Mouse (Mus musculus): ENCODE results near the gene Dnajc28. TPM values are rescaled to one million over a fixed set of nuclear protein-coding genes. Genes with fewer than 3 reads are reported as not detected.

The Dnajc28 gene
- polyA plus RNA-seq, 1 experiment from 2014 or later: 5.9 TPM

DNA sequence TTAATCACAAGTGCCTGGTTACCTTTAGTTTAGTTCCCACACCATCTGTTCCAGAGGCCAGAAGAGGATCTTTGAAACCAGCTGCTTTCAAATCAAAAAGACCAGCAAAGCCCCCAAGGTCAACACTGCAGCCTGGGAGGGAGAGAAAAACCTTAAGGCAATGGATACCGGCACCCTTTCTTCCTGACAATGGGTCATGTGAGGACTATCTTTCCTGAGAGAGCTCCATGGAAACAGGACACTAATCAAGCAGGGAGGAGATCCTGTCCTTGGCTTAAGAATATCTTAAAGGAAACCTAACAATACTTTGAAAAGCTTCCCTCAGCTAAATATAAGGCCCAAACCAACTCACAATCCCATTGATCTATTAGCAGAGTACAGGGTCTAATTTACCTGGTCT is 11.8 kb upstream of the Dnajc28 start:
- no peaks in the 10 kb centered on the region for H3K4me1 ChIP-seq
- H3K36me3 ChIP-seq: peaks cover 66% of the 10 kb centered on the region
- ATAC-seq (ENCODE audit: low FRiP score): no peak
- no peak overlapping the region for H3K4me3 ChIP-seq (replicated peaks)
- H3K4me2 ChIP-seq: no peak overlapping the region
- H3K27me3 ChIP-seq (replicated peaks): no peaks in the 10 kb centered on the region
- H3K9me3 ChIP-seq (replicated peaks): no peaks in the 10 kb centered on the region
- no peak overlapping the region for H3K27ac ChIP-seq (replicated peaks)
- 50% methylated on average over 1 of the region's 1 CpGs for WGBS
- H3K9ac ChIP-seq (replicated peaks): no peak overlapping the region

DNA sequence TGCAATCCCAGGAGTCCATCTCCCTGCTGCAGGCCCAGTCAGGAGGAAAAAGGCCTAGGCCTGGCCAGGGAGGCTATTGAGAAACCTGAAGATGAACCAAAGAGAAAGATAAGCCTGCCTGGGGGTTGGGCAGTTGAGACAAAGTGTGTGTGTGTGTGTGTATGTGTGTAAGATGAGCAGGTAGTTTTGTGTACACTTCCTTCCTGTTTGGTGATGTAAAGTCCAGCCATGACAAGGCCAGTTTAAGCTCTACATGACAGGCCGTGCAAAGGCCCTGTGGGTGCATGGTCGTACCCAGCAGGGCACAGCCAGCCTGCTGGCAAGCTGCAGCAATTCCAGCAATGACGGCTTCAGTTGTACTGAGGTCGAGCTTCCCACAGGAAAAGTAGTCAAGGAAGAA is 10.9 kb upstream of the Dnajc28 start:
- Histone ChIP-seq H3K27ac (replicated peaks) (no peak overlapping the region), H3K9ac (replicated peaks) (no peak overlapping the region), H3K9me3 (replicated peaks) (no peaks in the 10 kb centered on the region), H3K36me3 (peaks cover 74% of the 10 kb centered on the region), H3K4me3 (replicated peaks) (no peak overlapping the region), H3K27me3 (replicated peaks) (no peaks in the 10 kb centered on the region), H3K4me2 (no peak overlapping the region), H3K4me1 (no peaks in the 10 kb centered on the region)
- 94% methylated on average over 4 of the region's 4 CpGs for WGBS
- no peak for ATAC-seq (ENCODE audit: low FRiP score)

DNA sequence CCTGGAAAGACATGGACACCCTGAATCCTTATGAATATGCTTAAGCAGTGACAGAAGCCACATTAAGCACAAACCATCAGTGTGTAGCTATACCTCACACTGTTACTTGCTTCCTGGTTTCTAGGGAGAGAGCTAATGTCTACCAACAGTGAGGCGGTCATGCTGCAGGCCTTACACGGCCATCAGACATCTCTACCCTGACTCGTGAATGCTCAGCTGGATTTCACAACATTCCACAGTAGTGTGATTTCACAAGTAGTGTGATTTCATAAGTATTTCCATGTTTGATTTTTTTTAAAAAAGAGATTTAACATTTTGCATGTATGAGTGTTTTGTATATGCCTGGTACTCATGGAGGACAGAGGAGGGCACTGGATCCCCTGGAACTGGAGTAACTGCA is 9.8 kb upstream of the Dnajc28 start:
- H3K4me3 ChIP-seq (replicated peaks): no peak overlapping the region
- H3K9ac ChIP-seq (replicated peaks): no peak overlapping the region
- 93% methylated on average over 3 of the region's 3 CpGs for WGBS
- H3K9me3 ChIP-seq (replicated peaks): no peaks in the 10 kb centered on the region
- no peak overlapping the region for H3K27ac ChIP-seq (replicated peaks)
- H3K4me1 ChIP-seq: no peaks in the 10 kb centered on the region
- H3K27me3 ChIP-seq (replicated peaks): no peaks in the 10 kb centered on the region
- no peak for ATAC-seq (ENCODE audit: low FRiP score)
- no peak overlapping the region for H3K4me2 ChIP-seq
- peaks cover 74% of the 10 kb centered on the region for H3K36me3 ChIP-seq

DNA sequence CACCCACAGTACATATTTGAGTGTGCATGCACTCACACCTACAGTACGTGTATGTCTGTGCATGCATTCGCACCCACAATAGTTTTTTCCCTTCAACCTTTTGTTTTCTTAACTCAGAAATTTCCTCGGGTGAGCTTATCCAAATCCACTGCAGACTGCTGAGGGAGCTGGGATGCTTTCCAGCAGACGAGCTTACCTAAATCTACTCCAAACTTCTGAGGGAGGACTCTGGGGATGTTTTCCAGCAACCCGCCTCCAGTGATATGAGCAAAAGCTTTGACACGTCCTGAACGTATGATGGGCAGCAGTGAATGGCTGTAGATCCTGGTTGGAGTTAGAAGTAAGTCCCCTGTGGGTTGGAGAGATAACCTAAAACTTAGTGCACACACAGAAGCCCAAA is 9.0 kb upstream of the Dnajc28 start:
- no peak for ATAC-seq (ENCODE audit: low FRiP score)
- peaks cover 77% of the 10 kb centered on the region for H3K36me3 ChIP-seq
- no peaks in the 10 kb centered on the region for H3K4me1 ChIP-seq
- no peak overlapping the region for H3K27ac ChIP-seq (replicated peaks)
- H3K4me2 ChIP-seq: no peak overlapping the region
- no peaks in the 10 kb centered on the region for H3K27me3 ChIP-seq (replicated peaks)
- H3K4me3 ChIP-seq (replicated peaks): no peak overlapping the region
- no peak overlapping the region for H3K9ac ChIP-seq (replicated peaks)
- no peaks in the 10 kb centered on the region for H3K9me3 ChIP-seq (replicated peaks)
- WGBS: 94% methylated on average over 7 of the region's 7 CpGs

DNA sequence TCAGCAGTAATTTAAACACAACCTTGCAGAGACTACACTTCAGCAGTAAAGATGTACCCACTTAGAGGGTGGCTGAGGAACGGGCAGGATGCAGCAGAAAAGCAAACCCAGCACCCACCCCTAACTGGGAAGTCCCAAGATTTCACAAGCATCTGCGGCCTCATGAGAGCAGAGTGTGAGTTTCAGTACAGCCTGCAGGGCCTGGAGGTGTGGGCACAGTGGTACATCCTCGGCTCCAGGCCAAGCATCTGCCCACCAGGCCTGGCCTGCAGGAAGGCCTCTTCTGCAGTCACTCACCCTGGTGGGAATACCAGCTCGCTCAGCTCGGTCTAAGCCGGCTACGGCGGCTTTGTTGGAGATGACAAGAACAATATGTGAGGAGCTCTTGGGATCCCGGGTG is 4.2 kb upstream of the Dnajc28 start:
- Histone ChIP-seq H3K9me3 (replicated peaks) (no peaks in the 10 kb centered on the region), H3K4me3 (replicated peaks) (no peak overlapping the region), H3K4me1 (peaks cover 4% of the 10 kb centered on the region), H3K9ac (replicated peaks) (no peak overlapping the region), H3K36me3 (peaks cover 70% of the 10 kb centered on the region), H3K4me2 (no peak overlapping the region), H3K27me3 (replicated peaks) (no peaks in the 10 kb centered on the region), H3K27ac (replicated peaks) (no peak overlapping the region)
- 95% methylated on average over 9 of the region's 9 CpGs for WGBS
- ATAC-seq (ENCODE audit: low FRiP score): no peak

DNA sequence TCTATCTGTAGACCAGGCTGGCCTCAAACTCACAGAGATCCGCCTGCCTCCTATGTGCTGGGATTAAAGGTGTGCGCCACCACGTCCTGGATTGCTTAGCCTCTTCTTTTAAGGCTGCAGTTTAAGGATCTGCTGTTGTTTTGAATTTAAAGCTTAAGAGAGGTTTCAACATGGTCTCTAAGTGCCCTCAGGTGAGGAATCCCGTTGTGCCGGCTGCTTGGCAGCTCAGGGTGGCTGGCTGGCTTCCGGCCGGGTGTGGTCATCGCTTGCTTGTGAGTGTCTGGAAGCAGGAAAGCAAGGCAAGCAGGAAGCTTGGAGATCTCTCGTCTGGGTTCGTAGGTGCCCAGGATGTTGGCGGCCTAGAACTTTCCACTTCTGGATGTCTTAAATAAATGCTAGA is 2.2 kb upstream of the Dnajc28 start:
- Histone ChIP-seq H3K9me3 (replicated peaks) (no peaks in the 10 kb centered on the region), H3K4me3 (replicated peaks) (no peak overlapping the region), H3K9ac (replicated peaks) (no peak overlapping the region), H3K4me1 (peaks cover 6% of the 10 kb centered on the region), H3K27me3 (replicated peaks) (no peaks in the 10 kb centered on the region), H3K27ac (replicated peaks) (no peak overlapping the region), H3K4me2 (no peak overlapping the region), H3K36me3 (peaks cover 60% of the 10 kb centered on the region)
- ATAC-seq (ENCODE audit: low FRiP score): no peak
- 95% methylated on average over 11 of the region's 11 CpGs for WGBS

DNA sequence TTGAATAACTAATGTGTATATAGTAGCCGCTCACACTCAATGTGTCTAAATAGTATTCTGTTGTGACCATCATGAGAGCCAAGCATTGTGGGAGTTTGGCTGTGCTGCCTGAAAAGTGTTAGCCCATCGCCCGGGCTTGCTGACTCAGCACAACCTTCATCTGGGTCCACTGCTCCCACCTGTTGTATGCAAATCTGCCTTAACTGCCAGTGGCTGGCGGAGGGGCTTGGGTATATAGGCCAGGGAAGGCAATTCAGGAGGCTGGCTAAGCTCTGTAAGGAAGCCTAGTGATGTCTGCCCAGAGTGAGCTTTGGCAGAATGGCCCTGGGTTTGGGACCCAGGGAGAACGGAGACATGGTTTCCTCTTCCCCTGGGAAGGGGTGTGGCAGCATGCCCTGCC is 1.4 kb upstream of the Dnajc28 start:
- no peak for ATAC-seq (ENCODE audit: low FRiP score)
- Histone ChIP-seq H3K9ac (replicated peaks) (no peak overlapping the region), H3K4me3 (replicated peaks) (no peak overlapping the region), H3K36me3 (peaks cover 53% of the 10 kb centered on the region), H3K27me3 (replicated peaks) (no peaks in the 10 kb centered on the region), H3K9me3 (replicated peaks) (no peaks in the 10 kb centered on the region), H3K4me1 (peaks cover 6% of the 10 kb centered on the region), H3K4me2 (no peak overlapping the region), H3K27ac (replicated peaks) (no peak overlapping the region)
- WGBS: 93% methylated on average over 5 of the region's 5 CpGs

DNA sequence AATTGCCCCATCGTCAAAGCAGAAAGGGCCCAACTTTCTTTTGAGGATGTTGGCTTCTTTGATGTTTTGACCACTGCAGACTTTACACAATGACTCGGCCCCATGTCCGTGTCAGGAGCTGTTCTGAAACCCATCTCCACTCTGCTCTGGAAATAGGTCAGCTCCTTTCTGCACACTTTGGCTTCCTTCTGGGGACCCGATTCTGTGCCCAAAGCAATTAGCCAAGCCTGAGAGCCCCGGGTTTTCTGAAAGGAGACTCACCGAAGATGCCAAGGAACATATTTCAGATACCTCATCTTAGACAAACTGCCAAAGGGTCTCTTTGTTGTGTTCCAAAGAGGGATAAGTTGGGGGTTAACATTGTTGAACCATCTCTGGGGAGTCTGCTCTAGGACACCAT is 4.3 kb downstream of the Dnajc28 start:
- Histone ChIP-seq H3K27me3 (replicated peaks) (no peaks in the 10 kb centered on the region), H3K36me3 (peaks cover 2% of the 10 kb centered on the region; the same call in 1 of the 2 replicates), H3K4me1 (peaks cover 6% of the 10 kb centered on the region), H3K27ac (replicated peaks) (no peak overlapping the region), H3K4me3 (replicated peaks) (no peak overlapping the region), H3K9me3 (replicated peaks) (no peaks in the 10 kb centered on the region), H3K4me2 (no peak overlapping the region), H3K9ac (replicated peaks) (no peak overlapping the region)
- 81% methylated on average over 6 of the region's 6 CpGs for whole genome bisulfite sequencing
- no peak for ATAC-seq (ENCODE audit: low FRiP score)

DNA sequence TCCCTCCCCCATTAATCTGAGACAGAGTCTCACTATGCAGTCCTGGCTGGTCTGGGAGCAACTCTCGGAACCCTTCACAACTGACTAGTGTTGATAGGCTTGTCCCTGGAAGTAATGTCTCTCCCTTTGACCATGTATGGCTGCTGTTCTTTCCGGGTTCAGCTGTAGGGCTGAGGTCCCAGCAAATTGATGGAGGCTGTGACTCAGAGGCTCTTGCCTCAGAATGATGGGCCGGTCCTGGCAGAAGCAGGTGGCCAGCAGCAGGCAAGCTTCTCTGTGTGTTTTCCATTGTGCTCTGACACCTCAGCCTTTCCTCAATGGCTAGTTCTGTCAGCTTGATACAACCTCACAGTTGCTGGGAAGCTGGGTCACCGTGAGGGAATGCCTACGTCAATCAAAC is 6.3 kb downstream of the Dnajc28 start:
- no peak for ATAC-seq (ENCODE audit: low FRiP score)
- Histone ChIP-seq H3K4me2 (no peak overlapping the region), H3K9me3 (replicated peaks) (no peaks in the 10 kb centered on the region), H3K36me3 (peaks cover 2% of the 10 kb centered on the region; the same call in 1 of the 2 replicates), H3K4me3 (replicated peaks) (no peak overlapping the region), H3K4me1 (no peaks in the 10 kb centered on the region), H3K27ac (replicated peaks) (no peak overlapping the region), H3K27me3 (replicated peaks) (no peaks in the 10 kb centered on the region), H3K9ac (replicated peaks) (no peak overlapping the region)
- 75% methylated on average over 5 of the region's 5 CpGs for WGBS

DNA sequence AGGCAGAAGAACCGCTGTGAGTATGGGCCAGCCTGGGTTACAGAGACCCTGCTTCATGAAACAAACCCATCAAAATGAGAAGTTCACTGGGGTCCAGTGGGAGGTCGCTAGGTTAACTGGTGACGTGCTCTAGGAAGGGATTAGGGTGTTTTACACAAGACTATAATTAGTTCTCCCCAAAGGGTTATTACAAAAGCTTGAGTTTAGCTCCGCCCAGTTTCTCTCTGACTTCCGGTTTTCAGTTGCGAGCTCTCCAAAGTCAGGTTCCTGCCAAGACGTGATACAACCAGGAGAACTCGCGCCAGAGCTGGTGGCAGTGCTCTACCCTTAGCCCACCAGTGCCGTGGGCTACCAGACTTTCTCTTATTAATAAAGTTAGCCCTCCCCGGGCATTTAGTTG is 7.6 kb downstream of the Dnajc28 start:
- Histone ChIP-seq H3K9me3 (replicated peaks) (no peaks in the 10 kb centered on the region), H3K4me2 (no peak overlapping the region), H3K27ac (replicated peaks) (no peak overlapping the region), H3K4me1 (no peaks in the 10 kb centered on the region), H3K27me3 (replicated peaks) (no peaks in the 10 kb centered on the region), H3K36me3 (peaks cover 2% of the 10 kb centered on the region; the same call in 1 of the 2 replicates), H3K4me3 (replicated peaks) (no peak overlapping the region), H3K9ac (replicated peaks) (no peak overlapping the region)
- ATAC-seq (ENCODE audit: low FRiP score): no peak
- 78% methylated on average over 11 of the region's 11 CpGs for WGBS

DNA sequence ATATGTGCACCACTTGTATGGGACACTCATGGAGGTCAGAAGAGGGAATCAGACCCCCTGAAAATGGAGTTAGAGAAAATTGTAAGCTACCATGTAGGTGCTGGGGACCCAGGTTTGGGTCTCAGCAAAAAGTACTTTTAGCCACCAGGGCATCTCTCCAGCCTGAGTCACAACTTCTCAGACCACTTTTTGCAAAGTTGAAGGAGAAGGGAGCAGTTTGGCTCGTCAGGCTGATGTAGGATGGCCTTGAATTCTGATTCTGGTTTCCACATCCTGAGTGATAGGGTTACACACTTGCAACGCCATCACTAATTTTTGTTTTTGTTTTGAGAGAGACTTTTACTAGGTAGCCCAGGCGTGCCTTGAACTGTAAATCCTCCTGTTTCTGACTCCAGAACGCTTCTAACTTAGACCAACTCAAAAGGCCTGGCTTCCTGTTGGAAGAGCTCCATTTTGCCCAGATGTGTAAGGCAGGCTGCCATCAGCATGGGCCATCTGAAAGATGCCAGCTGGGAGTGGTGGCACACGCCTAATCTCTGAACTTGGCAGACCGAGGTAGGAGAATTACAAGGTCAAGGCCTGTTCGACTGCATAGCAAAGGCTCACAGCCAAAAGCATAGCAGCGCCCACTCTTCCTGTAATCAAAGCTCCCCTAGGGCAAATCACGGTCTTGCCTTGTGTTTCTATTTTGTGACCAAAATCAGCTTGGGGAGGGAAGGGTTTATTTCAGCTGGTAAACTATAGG is 9.2 kb downstream of the Dnajc28 start:
- Histone ChIP-seq H3K27ac (replicated peaks) (no peak overlapping the region), H3K9me3 (replicated peaks) (no peaks in the 10 kb centered on the region), H3K4me2 (no peak overlapping the region), H3K27me3 (replicated peaks) (no peaks in the 10 kb centered on the region), H3K4me1 (no peaks in the 10 kb centered on the region), H3K4me3 (replicated peaks) (no peak overlapping the region), H3K36me3 (peaks cover 2% of the 10 kb centered on the region; the same call in 1 of the 2 replicates), H3K9ac (replicated peaks) (no peak overlapping the region)
- ATAC-seq (ENCODE audit: low FRiP score): no peak
- 78% methylated on average over 9 of the region's 9 CpGs for WGBS

DNA sequence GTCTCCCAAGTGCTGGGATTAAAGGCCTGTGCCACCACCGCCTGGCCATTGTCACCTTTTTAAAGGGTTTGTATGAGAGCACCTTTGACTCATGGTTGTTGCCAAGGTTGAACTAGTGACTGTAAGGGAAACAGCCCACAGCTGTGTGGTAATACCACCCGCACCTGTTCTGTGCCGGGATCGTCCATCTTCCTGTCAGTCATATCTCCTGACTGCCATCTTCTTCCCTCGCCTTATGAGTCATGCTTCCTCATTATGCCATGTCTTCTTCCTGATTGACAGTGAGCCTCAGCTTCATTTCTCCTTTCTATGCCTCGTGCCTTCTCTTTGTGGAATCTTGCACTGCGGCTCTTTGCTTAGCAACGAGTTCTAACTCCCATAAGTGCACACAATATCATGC is 11.9 kb downstream of the Dnajc28 start:
- Histone ChIP-seq H3K9me3 (replicated peaks) (no peaks in the 10 kb centered on the region), H3K27ac (replicated peaks) (no peak overlapping the region), H3K27me3 (replicated peaks) (no peaks in the 10 kb centered on the region), H3K9ac (replicated peaks) (no peak overlapping the region), H3K4me2 (no peak overlapping the region), H3K4me1 (no peaks in the 10 kb centered on the region), H3K36me3 (no peaks in the 10 kb centered on the region), H3K4me3 (replicated peaks) (no peak overlapping the region)
- ATAC-seq (ENCODE audit: low FRiP score): no peak
- WGBS: 93% methylated on average over 8 of the region's 8 CpGs
